Mouse (Mus musculus) spleen, postnatal 14 days (tissue): ENCODE measurements at regions not wholly inside any gene's neighbourhood (a gene's known extent, or its start where the extent isn't known, plus 50 kb on each side); places are given as distances from the start of the nearest gene placed in this dataset.

Experiments used
- DNase-seq, 2 experiments: peaks; one replicate each; pipeline ENCODE4 v3.0.0; 2021 to 2022; ENCODE audit warnings: low spot score in 2 of 2

- DNase-seq = no peak
Measured at GRCm38 (mm10) chr10:17261825-17262205, 461.2 kb upstream of the Cited2 start.

- no peak for DNase-seq
Measured at GRCm38 (mm10) chr10:17272646-17273045, 450.4 kb upstream of the Cited2 start.

- DNase-seq = no peak
Measured at GRCm38 (mm10) chr10:17273855-17274254, 449.2 kb upstream of the Cited2 start.

GRCm38 (mm10) chr10:17275214-17275613, 447.8 kb upstream of the Cited2 start:
- no peak for DNase-seq

GRCm38 (mm10) chr10:17277911-17278310, 445.1 kb upstream of the Cited2 start:
- no peak for DNase-seq

GRCm38 (mm10) chr10:17284858-17285257, 438.2 kb upstream of the Cited2 start:
- DNase-seq = no peak

DNA sequence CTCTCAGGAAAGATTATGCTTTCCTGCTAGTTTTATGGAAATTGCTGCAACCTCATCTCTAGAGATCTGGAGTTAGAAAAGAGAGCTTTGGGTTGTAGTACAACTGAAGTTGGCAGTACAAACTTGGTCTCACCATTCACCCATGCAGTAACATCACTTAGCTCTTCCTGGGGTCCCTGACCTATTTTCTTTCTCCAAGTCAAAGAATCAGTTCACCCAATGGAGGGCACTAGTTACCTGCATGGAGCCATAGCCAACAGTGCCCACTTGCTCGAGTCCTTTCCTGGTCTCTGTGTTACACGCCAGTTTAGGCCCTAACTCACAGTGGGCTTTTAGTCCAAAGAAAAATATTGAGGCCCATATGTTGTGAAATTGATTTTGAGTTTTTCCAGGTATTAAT, 435.9 kb upstream of the Cited2 start:
- DNase-seq = no peak

- DNase-seq = no peak
Measured at GRCm38 (mm10) chr10:17288231-17288630, 434.8 kb upstream of the Cited2 start.

GRCm38 (mm10) chr10:17292331-17292730, 430.7 kb upstream of the Cited2 start:
- no peak for DNase-seq

GRCm38 (mm10) chr10:17294440-17294839, 428.6 kb upstream of the Cited2 start:
- no peak for DNase-seq

- no peak for DNase-seq
Measured at GRCm38 (mm10) chr10:17295157-17295556, 427.9 kb upstream of the Cited2 start.

- DNase-seq = no peak
Measured at GRCm38 (mm10) chr10:17299600-17299999, 423.4 kb upstream of the Cited2 start.

GRCm38 (mm10) chr10:17326724-17327123, 396.3 kb upstream of the Cited2 start:
- no peak for DNase-seq

DNA sequence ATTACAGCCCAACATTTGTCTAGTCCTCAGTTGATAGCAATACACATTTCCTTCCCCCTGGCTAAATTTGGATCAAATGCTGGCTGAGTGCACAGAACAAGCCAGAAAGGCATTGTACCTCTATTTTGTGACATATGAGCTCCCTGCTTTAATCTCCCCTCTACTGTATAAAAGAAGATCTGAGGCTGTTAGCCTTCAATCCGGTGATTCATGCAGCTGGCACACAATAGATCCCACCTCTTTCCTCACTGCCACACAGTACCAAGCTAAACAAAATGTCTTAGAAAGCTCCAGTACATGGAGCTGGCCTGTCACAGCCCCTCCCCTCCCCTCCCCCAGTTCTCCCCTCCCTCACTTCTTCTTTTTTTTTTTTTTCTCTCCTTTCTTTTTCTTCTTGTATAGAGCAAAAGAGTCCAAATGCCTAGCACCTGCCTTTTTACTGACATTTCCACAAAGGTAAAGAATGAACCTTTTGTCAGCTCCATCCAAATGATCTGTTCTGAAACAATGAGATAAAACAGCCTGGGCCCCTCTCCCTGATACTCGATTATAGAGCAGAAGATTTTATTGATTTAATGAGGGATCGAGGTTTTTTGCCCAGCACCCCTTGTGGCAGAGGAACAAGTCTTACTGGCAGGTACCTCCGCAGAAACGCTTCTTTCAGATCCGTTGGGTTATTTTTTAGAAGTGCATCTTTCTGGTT, 392.0 kb upstream of the Cited2 start:
- no peak for DNase-seq

DNA sequence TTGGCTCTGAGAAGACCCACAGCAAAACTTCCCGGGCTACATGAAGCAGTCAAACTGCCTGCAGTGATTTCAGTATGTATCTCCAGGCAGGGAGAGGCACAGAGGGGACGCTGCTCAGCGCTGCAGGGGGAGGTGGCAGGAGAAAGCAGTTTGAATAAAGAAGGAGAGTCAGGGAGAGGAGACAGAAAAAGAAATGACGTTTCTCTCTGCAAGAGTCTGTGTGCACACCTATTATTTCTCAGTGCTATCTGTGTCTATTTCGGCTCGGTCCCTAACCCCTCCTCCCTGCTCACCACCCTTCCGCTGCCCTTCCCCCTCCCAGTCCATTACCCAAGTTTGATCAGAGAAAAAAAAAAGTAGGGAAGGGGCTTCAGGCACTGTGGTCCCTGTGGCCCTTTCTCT, 391.4 kb upstream of the Cited2 start:
- no peak for DNase-seq

GRCm38 (mm10) chr10:17332025-17332767, 390.8 kb upstream of the Cited2 start:
- no peak for DNase-seq

- DNase-seq = no peak
Measured at GRCm38 (mm10) chr10:17332986-17333385, 390.0 kb upstream of the Cited2 start.

DNA sequence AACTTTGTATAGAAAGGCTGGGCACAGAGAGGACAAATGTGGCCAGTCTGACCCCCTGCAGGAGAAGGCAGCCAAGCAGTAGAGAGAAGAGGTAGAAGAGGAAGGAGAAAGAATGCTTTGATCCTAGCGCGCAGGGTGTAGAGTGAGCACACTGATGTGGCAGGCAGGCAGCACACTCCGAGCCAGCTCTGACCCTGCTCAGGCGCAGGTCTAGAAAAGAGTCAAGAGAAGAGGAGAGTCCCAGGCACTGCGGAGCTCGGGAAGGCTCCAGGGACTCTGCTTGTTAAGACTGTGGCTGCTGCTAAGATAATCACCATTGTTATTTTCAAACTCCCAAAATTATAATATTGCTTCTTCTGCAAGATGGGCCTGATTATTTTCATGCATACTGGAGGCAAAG, 389.3 kb upstream of the Cited2 start:
- no peak for DNase-seq

DNA sequence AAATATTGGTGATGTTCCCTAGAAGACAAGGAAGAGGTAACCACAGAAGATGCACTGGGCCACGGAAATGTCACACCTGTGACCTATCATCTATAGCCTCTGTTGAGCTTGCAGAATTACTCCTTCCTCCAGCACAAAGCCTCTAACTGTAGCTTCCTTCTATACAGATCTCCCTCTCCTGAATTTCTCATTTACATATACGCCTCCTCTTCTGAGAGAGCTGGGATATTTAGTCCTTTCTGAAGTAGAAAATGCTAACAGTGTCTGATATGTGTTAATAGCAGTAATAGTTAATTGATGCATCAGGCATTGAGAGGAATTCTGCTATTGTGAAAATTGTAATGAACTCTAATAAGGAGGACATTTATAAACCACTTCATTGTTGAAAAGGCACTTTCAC, 385.8 kb upstream of the Cited2 start:
- DNase-seq = no peak

DNA sequence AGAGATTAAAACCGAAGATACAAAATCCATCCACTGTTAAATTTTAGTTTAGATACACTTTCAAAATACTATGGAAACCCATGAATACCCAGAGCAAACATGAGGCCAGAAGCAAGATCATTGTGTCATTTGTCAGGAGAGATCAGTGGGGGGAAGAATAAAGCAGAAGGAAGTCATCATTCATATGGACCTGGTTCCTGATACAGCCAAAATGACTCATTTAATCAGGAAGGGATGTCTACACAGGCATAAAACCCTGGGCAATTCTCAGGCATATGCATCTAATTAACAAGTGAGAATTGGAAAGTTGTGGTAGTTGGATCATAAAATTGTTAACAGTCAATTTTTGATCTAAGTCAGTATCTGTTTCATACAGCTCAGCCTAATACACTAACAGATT, 379.2 kb upstream of the Cited2 start:
- DNase-seq = no peak

DNA sequence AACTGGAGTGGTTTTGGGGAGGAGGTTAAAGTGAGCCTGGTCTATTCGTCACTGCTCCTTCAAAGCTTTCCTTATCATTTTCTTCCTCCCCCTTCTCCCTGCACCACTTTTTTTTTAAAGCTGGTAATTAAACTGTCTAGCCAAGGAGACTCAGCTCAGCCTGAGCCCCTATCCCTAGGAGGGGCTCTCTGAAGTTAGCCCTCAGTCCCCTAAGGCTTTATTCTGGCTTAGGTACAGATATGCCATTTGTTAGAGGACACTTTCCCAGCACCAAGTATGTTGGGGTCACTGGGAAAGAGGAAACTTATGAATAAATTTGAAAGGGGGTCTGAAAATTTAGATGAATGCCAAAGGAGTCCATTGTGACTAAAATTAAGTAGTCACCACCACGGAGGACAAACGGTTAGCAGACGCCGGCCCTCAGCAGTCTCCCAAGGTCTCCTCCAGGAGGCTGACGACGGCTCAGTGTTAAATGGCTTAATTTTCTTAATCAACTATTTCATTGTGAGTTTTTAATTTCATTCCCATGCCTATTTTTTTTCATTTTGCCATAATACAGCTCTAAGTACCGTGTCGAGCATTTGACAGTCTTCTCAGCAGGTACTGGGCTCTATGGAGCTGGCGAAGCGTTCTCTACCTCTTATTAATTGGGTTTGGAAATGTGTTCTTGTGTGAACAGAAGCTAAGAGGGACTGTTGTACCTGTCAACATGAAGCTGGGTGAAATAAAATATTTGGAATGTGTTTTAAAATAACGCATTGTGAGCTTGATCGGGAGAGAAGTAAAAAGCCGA, 370.6 kb upstream of the Cited2 start:
- no peak for DNase-seq

- no peak for DNase-seq
Measured at GRCm38 (mm10) chr10:17355476-17355875, 367.5 kb upstream of the Cited2 start.

DNA sequence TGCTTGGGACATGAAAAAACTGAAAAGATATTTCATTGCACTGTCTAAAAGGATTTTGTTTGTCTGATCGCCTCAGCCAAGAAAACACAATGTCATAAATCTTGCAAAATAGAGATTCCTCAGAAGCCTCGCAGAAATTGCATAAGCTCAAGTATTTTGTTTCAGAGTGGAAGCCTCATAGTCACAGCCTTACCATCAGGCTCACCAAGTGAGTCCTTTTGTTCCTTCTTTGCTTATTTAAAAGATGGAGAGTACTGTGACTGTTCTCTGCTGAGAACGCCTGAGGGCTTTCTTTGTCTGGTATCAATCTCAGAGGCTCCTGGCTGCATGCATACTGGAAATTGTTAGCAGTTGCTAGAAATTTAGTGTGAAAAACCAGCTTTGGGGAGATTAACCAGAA, 367.0 kb upstream of the Cited2 start:
- no peak for DNase-seq
